Mouse (Mus musculus) liver, embryonic 18 days (tissue): ENCODE measurements around the gene Mief2. TPM values are rescaled to one million over a fixed set of nuclear protein-coding genes. Genes with fewer than 3 reads are reported as not detected.

ENCODE experiments used
- polyA plus RNA-seq: library from polyadenylated mRNA; depleted of rRNA; stranded (reverse); fragments of >200 nt; gene quantifications from 2 replicates; pipeline ENCODE4 v1.2.3, GENCODE M21; 2012; rRNA removed

Mief2 gene
- polyA plus RNA-seq: 2.9 and 3.3 TPM in 2 replicates

DNA sequence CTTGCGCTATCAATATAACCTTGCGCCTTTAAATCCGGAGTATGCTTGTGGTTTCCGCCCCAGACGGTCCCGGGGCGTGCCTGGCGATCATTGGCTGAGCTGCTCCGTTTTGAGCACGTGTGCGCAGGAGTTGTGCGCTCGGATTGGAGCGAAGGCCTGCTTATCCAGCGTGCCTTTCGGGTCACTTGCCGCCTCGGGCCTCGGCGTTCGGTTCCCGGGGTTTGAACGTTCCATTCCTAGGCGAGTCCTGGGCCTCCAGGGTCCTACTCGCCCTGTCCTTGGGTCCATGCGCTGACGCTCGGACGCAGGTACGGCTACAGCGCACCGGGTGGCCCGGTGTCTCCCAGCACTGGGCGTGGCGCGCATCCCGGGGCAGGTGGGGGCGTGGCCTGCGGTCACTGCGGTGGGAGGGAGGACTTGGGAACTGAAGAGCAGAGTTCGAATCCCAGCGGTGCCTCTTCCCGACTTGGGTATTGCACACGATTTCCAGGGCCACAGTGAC is at the start of gene Mief2:
Gene Mief2 (plus strand): TSS at position 139 of the 502 bp plus-strand sequence.

DNA sequence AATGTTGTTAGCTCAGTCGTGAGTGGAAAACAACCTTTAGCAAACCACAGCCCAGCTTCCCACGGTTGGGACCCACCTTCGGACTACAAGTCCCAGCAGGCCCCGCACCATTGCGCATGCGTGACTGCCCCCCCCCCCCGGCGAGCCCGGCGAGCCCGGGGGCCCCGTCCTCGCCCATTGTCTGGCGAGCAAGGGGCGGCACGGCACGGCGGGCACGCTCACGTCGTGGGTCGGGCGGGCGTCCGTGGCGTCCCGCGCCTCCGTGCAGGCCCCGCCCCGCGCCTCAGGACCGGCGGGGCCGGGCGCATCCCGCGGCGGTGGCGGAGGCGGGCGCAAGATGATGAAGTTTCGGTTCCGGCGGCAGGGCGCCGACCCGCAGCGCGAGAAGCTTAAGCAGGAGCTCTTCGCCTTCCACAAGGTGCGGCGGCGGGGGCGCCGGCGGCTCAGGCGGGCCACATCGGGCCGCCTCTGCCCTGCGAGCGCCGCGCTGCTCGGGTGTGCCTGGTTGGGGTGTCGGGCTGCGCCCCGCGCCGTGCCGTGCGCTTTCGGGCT is 28.6 kb upstream of the Mief2 start, which contains the start of gene Llgl1:
Gene Llgl1 (plus strand): TSS at position 200 of the 552 bp plus-strand sequence.

DNA sequence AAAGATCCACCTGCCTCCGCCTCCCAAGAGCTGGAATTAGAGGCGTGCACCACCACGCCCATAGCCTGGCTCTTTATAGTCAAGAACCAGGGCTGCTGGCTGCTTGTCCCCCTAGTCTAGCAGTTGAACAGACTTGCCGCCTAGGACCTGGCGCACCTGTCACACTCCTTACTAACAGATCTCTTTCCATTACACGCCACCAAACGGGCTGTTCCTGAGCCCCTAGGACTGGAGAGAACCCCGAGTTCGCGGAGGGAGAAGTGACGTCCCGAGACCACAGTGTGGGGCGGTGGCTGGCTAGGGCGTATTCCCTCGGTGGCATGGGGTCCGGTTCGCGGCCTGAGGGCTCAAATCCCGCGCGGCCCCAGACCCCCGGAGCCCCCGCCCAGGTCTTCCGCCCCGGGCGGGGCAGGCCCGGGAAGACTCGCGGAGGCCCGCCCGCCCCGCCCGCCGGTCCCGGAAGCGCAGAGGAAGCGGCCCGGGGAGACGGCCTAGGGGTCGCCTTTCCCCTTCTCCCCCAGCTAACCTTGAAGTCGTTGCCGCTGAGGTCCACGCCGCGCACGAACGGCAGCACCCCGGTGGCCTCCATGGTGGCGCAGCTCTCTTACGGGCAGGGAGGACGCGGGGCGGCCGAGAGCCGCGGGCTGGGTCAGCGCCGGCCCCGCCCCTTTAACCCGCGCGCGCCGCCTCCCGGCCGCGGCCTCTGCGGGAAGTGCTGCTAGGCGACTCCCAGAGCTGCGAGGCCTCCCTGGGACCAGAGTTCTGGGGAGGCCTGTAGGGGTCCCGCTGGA is 1.4 kb upstream of the Mief2 start, which contains the start of gene Flii:
Gene Flii (minus strand): TSS at position 663 of the 791 bp plus-strand sequence.

DNA sequence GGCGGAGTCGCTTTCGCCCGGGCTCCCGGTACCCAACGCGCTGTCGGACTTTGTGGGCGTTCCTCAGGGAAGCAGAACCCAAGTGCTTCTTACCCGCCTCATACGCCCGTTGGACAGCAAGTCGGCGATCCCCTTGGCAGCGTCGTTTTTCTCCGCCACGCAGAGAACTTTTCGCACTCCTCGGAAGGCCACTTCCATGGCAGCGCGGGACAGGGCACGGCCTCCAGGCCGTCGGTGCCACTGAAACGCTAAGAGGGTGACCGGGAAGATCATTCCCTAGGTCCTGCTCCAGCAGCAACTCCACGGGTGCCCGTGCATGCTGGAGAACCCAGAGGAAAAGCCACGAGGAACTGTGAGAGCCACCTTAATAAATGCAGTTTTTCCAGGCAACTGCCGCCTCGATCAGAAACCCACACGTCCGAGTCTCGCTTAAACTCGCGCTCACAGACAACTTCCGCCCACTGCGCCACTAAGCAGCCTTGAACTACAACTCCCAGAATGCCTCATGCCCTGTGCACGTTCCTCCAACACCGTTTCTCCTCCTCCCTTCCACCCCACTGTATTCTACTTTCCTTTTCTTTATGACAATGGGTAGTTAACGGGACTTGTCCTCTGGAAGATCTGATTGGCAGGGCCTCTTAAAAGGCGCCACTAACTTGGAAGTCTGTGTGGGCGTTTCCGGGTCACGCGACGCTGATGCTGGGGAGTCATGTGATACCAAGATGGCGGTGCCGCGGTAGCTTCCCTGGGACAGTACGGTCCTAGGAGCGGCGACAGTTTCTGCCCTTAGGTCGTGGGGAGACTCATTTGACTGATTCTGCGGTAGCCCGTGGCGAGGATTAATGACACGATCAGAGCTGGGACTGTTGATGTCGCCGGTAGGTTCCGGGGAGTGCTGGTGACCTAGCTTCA is 48.9 kb downstream of the Mief2 start, which contains the start of the genes Top3a and Smcr8:
Gene Top3a (minus strand): TSS at position 537 of the 912 bp plus-strand sequence.
Gene Smcr8 (plus strand): TSS at position 696 of the 912 bp plus-strand sequence.

Other genes with a start within 250 kb of the Mief2 start
- 7.8 and 8.1 TPM in 2 replicates for gene Alkbh5, start 192.0 kb upstream of the Mief2 start, polyA plus RNA-seq
- 7.8 and 8.8 TPM in 2 replicates for gene Llgl1, start 28.7 kb upstream of the Mief2 start, polyA plus RNA-seq
- gene Flii, start 1.1 kb upstream of the Mief2 start, polyA plus RNA-seq: 33.4 and 37.5 TPM in 2 replicates
- gene Top3a, start 49.0 kb downstream of the Mief2 start, polyA plus RNA-seq: 3.1 and 3.6 TPM in 2 replicates
- gene Smcr8, start 49.1 kb downstream of the Mief2 start, polyA plus RNA-seq: 4.2 TPM in 2 replicates
- gene Shmt1, start 83.3 kb downstream of the Mief2 start, polyA plus RNA-seq: 53.5 and 54.3 TPM in 2 replicates
- gene Dhrs7b, start 102.2 kb downstream of the Mief2 start, polyA plus RNA-seq: 8.3 and 10.9 TPM in 2 replicates
- gene Tmem11, start 150.9 kb downstream of the Mief2 start, polyA plus RNA-seq: 33.3 and 36.6 TPM in 2 replicates
- gene Natd1, start 186.4 kb downstream of the Mief2 start, polyA plus RNA-seq: 5.5 and 6.5 TPM in 2 replicates
- gene Map2k3, start 203.6 kb downstream of the Mief2 start, polyA plus RNA-seq: 21.8 and 24.0 TPM in 2 replicates